Mouse (Mus musculus): ENCODE data around the gene Tomm70a. TPM values are rescaled to one million over a fixed set of nuclear protein-coding genes. Genes with fewer than 3 reads are reported as not detected.

Tomm70a gene
- polyA plus RNA-seq, 1 experiment: 20.6 TPM

GRCm38 (mm10) chr16:57092911-57093605 is 28.4 kb upstream of the Tomm70a start:
- Histone ChIP-seq H3K4me2 (ENCODE audit: low read depth) (no peak overlapping the region), H3K27me3 (ENCODE audit: control insufficient read depth, insufficient read depth, insufficient read length) (peaks cover 14% of the 10 kb centered on the region), H3K4me3 (no peak overlapping the region), H3ac (ENCODE audit: control insufficient read depth, insufficient read length) (no peak overlapping the region), H3K79me2 (ENCODE audit: control insufficient read depth, insufficient read depth) (no peaks in the 10 kb centered on the region), H3K36me3 (ENCODE audit: control insufficient read depth, insufficient read depth) (no peaks in the 10 kb centered on the region)
- TF ChIP-seq POLR2AphosphoS2 (IDR thresholded peaks at IDR 0.05; ENCODE audit: insufficient read length, low read depth): no peak
- TF ChIP-seq USF1 (IDR thresholded peaks at IDR 0.05; ENCODE audit: low read depth): no peak
- TF ChIP-seq E2F4 (IDR thresholded peaks at IDR 0.05; ENCODE audit: insufficient read depth): no peak
- TF ChIP-seq CEBPB (IDR thresholded peaks at IDR 0.05; ENCODE audit: insufficient read depth, poor library complexity, severe bottlenecking): no peak
- TF ChIP-seq MAX (IDR thresholded peaks at IDR 0.05; ENCODE audit: low read depth): no peak
- TF ChIP-seq TCF3 (IDR thresholded peaks at IDR 0.05; ENCODE audit: insufficient read length, low read depth): no peak
- no peak for TF ChIP-seq TCF12 (IDR thresholded peaks at IDR 0.05; ENCODE audit: insufficient read depth, poor library complexity, severe bottlenecking)
- TF ChIP-seq SRF (IDR thresholded peaks at IDR 0.05; ENCODE audit: control insufficient read depth, insufficient read length, low read depth): no peak
- no peak for TF ChIP-seq REST (IDR thresholded peaks at IDR 0.05; ENCODE audit: insufficient read depth, insufficient read length)
- no peak for TF ChIP-seq MYOG (IDR thresholded peaks at IDR 0.05; ENCODE audit: control insufficient read depth in 1 of 3, insufficient read depth in 1 of 3, insufficient read length in 2 of 3, low read depth in 2 of 3)

GRCm38 (mm10) chr16:57098468-57099144 is 22.9 kb upstream of the Tomm70a start:
- H3K4me3 ChIP-seq: no peak overlapping the region
- no peaks in the 10 kb centered on the region for H3K36me3 ChIP-seq (ENCODE audit: control insufficient read depth, insufficient read depth)
- H3K79me2 ChIP-seq (ENCODE audit: control insufficient read depth, insufficient read depth): no peaks in the 10 kb centered on the region
- no peak overlapping the region for H3K4me2 ChIP-seq (ENCODE audit: low read depth)
- no peak overlapping the region for H3ac ChIP-seq (ENCODE audit: control insufficient read depth, insufficient read length)
- peaks cover 12% of the 10 kb centered on the region for H3K27me3 ChIP-seq (ENCODE audit: control insufficient read depth, insufficient read depth, insufficient read length)
- TF ChIP-seq MAX (IDR thresholded peaks at IDR 0.05; ENCODE audit: low read depth): no peak
- no peak for TF ChIP-seq POLR2A (IDR thresholded peaks at IDR 0.05; ENCODE audit: insufficient read length, low read depth)
- no peak for TF ChIP-seq SRF (IDR thresholded peaks at IDR 0.05; ENCODE audit: control insufficient read depth, insufficient read length, low read depth)
- no peak for TF ChIP-seq E2F4 (IDR thresholded peaks at IDR 0.05; ENCODE audit: insufficient read depth)
- TF ChIP-seq MYOG (IDR thresholded peaks at IDR 0.05; ENCODE audit: control insufficient read depth in 1 of 3, insufficient read depth in 1 of 3, insufficient read length in 2 of 3, low read depth in 2 of 3): no peak
- TF ChIP-seq CEBPB (IDR thresholded peaks at IDR 0.05; ENCODE audit: insufficient read depth, poor library complexity, severe bottlenecking): no peak
- TF ChIP-seq TCF3 (IDR thresholded peaks at IDR 0.05; ENCODE audit: insufficient read length, low read depth): no peak
- TF ChIP-seq REST (IDR thresholded peaks at IDR 0.05; ENCODE audit: insufficient read depth, insufficient read length): no peak
- TF ChIP-seq TCF12 (IDR thresholded peaks at IDR 0.05; ENCODE audit: insufficient read depth, poor library complexity, severe bottlenecking): no peak
- TF ChIP-seq POLR2AphosphoS2 (IDR thresholded peaks at IDR 0.05; ENCODE audit: insufficient read length, low read depth): no peak
- no peak for TF ChIP-seq MYOD1 (IDR thresholded peaks at IDR 0.05; ENCODE audit: control insufficient read depth in 1 of 3, insufficient read length in 2 of 3, low read depth in 2 of 3)
- TF ChIP-seq USF1 (IDR thresholded peaks at IDR 0.05; ENCODE audit: low read depth): no peak

GRCm38 (mm10) chr16:57099572-57100237 is 21.8 kb upstream of the Tomm70a start:
- no peak for TF ChIP-seq SRF (IDR thresholded peaks at IDR 0.05; ENCODE audit: control insufficient read depth, insufficient read length, low read depth)
- TF ChIP-seq E2F4 (IDR thresholded peaks at IDR 0.05; ENCODE audit: insufficient read depth): no peak
- no peak for TF ChIP-seq TCF3 (IDR thresholded peaks at IDR 0.05; ENCODE audit: insufficient read length, low read depth)
- no peak for TF ChIP-seq POLR2A (IDR thresholded peaks at IDR 0.05; ENCODE audit: insufficient read length, low read depth)
- no peak for TF ChIP-seq CEBPB (IDR thresholded peaks at IDR 0.05; ENCODE audit: insufficient read depth, poor library complexity, severe bottlenecking)
- no peak for TF ChIP-seq POLR2AphosphoS2 (IDR thresholded peaks at IDR 0.05; ENCODE audit: insufficient read length, low read depth)
- TF ChIP-seq TCF12 (IDR thresholded peaks at IDR 0.05; ENCODE audit: insufficient read depth, poor library complexity, severe bottlenecking): no peak
- TF ChIP-seq REST (IDR thresholded peaks at IDR 0.05; ENCODE audit: insufficient read depth, insufficient read length): no peak
- Histone ChIP-seq H3K79me2 (ENCODE audit: control insufficient read depth, insufficient read depth) (no peaks in the 10 kb centered on the region), H3K27me3 (ENCODE audit: control insufficient read depth, insufficient read depth, insufficient read length) (peaks cover 8% of the 10 kb centered on the region), H3K36me3 (ENCODE audit: control insufficient read depth, insufficient read depth) (no peaks in the 10 kb centered on the region), H3ac (ENCODE audit: control insufficient read depth, insufficient read length) (no peak overlapping the region), H3K4me3 (no peak overlapping the region), H3K4me2 (ENCODE audit: low read depth) (no peak overlapping the region)

GRCm38 (mm10) chr16:57101174-57101573 is 20.3 kb upstream of the Tomm70a start:
- Histone ChIP-seq H3K27me3 (ENCODE audit: control insufficient read depth, insufficient read depth, insufficient read length) (peaks cover 6% of the 10 kb centered on the region), H3K36me3 (ENCODE audit: control insufficient read depth, insufficient read depth) (no peaks in the 10 kb centered on the region), H3K4me2 (ENCODE audit: low read depth) (no peak overlapping the region), H3ac (ENCODE audit: control insufficient read depth, insufficient read length) (no peak overlapping the region), H3K4me3 (no peak overlapping the region), H3K79me2 (ENCODE audit: control insufficient read depth, insufficient read depth) (no peaks in the 10 kb centered on the region)
- no peak for TF ChIP-seq E2F4 (IDR thresholded peaks at IDR 0.05; ENCODE audit: insufficient read depth)
- no peak for TF ChIP-seq POLR2A (IDR thresholded peaks at IDR 0.05; ENCODE audit: insufficient read length, low read depth)
- no peak for TF ChIP-seq TCF12 (IDR thresholded peaks at IDR 0.05; ENCODE audit: insufficient read depth, poor library complexity, severe bottlenecking)
- no peak for TF ChIP-seq REST (IDR thresholded peaks at IDR 0.05; ENCODE audit: insufficient read depth, insufficient read length)
- TF ChIP-seq USF1 (IDR thresholded peaks at IDR 0.05; ENCODE audit: low read depth): no peak
- TF ChIP-seq POLR2AphosphoS2 (IDR thresholded peaks at IDR 0.05; ENCODE audit: insufficient read length, low read depth): no peak
- TF ChIP-seq SRF (IDR thresholded peaks at IDR 0.05; ENCODE audit: control insufficient read depth, insufficient read length, low read depth): no peak
